Mouse (Mus musculus): Measurements from ENCODE around the gene Fam71e2.

The Fam71e2 gene

GRCm38 (mm10) chr7:4739041-4739543 lies 32.0 kb downstream of the Fam71e2 start:
- no peak for DNase-seq

- DNase-seq: peak; percentile 66 to 67
These were observed 38.1 kb downstream of the Fam71e2 start for GRCm38 (mm10) chr7:4732968-4733392.

GRCm38 (mm10) chr7:4731090-4731489 lies 40.0 kb downstream of the Fam71e2 start:
- DNase-seq: no peak

- no peak for DNase-seq
These were observed 45.9 kb downstream of the Fam71e2 start, which contains the start of gene Tmem150b for GRCm38 (mm10) chr7:4725169-4725568. TSS of gene Tmem150b (minus strand) at chr7:4725249.

- DNase-seq: no peak
These were observed 46.7 kb downstream of the Fam71e2 start for GRCm38 (mm10) chr7:4724359-4724758.

- no peak for DNase-seq
These were observed 47.6 kb downstream of the Fam71e2 start for GRCm38 (mm10) chr7:4723508-4723907.

- DNase-seq: no peak
These were observed 51.8 kb downstream of the Fam71e2 start for GRCm38 (mm10) chr7:4719276-4719675.

GRCm38 (mm10) chr7:4716955-4717354 lies 54.1 kb downstream of the Fam71e2 start:
- DNase-seq: no peak

- no peak for DNase-seq
These were observed 58.5 kb downstream of the Fam71e2 start for GRCm38 (mm10) chr7:4712594-4712993.

GRCm38 (mm10) chr7:4705098-4705497 lies 66.0 kb downstream of the Fam71e2 start:
- peak; percentile 32 to 49 for DNase-seq
